Mouse (Mus musculus): ENCODE measurements around the gene Klhl35.
"Not testable (repeated sequence)": the region's sequence is repeated elsewhere in the genome, so short reads cannot be mapped to it uniquely, and the experiment has no call there.

Klhl35 gene

GRCm38 (mm10) chr7:99500655-99501054 is 34.9 kb downstream of the Klhl35 start:
- DNase-seq (ENCODE audit: low spot score), result no peak

- no peak for DNase-seq (ENCODE audit: low spot score)
Observed at GRCm38 (mm10) chr7:99501148-99501547, 35.3 kb downstream of the Klhl35 start.

- no peak for DNase-seq (ENCODE audit: low spot score)
Observed at GRCm38 (mm10) chr7:99504556-99504955, 38.8 kb downstream of the Klhl35 start.

- DNase-seq (ENCODE audit: low spot score), result not testable (repeated sequence)
Observed at GRCm38 (mm10) chr7:99508187-99508586, 42.4 kb downstream of the Klhl35 start.

GRCm38 (mm10) chr7:99510087-99510501 is 44.3 kb downstream of the Klhl35 start:
- peak; percentile 29 for DNase-seq (ENCODE audit: low spot score)

GRCm38 (mm10) chr7:99516092-99516813 is 50.4 kb downstream of the Klhl35 start:
- DNase-seq (ENCODE audit: low spot score), result no peak

DNA sequence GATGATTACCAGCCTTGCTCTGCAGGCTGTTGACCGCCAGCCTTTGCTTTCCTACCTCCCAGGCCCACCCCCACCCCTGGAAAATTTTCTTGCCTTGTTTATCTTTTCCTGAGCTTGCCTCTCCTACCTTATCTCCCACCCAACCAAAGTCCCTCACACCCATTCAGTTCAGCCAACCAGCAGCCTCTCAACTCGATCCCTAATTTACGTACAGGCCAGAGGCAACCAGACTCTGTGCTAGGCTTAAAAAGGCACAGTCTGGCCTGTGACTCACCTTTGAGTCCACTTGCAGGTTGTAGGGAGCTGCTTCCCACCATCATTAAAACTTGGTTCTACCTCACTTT is 51.0 kb downstream of the Klhl35 start:
- DNase-seq (ENCODE audit: low spot score), result no peak

DNA sequence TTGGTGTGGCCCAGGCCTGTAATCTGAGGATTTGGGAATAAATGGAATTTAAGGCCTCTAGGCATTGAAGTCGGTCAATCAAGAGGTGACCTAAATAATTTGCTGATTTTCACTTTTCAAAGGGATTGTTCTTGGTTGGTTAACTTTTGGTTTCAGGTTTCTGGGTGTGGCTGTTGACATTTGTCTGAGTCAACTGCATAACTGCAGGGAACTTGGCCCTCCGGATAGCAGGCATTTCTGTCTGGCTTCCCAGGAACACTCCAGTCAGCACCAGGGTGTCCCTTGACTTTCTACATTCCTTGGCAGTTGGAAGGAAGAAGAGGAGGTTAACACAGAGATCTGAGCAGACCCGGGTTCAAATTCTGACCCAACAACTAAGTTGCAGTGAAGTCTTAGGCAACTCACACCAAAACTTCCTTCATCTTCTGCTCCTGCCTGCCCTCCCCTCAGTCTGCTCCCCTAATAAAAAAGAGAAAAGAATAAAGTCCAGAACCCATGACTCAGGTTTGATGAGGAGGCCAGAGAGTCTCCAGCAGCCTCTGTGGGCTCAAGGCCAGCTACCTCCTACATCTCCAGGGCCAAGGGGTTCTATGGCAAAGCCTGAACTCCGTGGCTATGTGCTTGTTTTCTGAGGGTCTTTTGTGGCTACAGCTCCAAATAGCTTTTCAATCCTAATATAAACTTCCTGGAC is 53.3 kb downstream of the Klhl35 start:
- DNase-seq (ENCODE audit: low spot score), result no peak

DNA sequence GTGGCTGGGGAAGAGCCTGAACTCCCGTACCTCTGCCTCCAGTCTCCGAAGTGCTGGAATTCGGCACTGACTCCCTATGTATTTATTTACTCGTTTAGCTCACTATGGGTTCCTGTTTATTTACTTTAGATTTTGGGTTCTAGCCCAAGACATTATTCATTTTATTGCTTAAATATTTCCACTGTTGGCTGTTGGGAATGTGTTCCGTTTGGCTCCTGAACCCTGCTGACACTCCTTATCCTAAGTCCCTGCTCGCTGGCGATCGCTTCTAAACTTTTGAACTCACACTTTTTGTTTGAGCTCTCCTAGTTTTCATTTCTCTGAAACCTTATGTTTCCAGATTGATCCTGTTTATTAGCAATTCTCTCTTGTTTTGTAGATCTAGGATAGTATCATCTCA is 57.3 kb downstream of the Klhl35 start:
- no peak for DNase-seq (ENCODE audit: low spot score)
